In the genomic region with DNA sequence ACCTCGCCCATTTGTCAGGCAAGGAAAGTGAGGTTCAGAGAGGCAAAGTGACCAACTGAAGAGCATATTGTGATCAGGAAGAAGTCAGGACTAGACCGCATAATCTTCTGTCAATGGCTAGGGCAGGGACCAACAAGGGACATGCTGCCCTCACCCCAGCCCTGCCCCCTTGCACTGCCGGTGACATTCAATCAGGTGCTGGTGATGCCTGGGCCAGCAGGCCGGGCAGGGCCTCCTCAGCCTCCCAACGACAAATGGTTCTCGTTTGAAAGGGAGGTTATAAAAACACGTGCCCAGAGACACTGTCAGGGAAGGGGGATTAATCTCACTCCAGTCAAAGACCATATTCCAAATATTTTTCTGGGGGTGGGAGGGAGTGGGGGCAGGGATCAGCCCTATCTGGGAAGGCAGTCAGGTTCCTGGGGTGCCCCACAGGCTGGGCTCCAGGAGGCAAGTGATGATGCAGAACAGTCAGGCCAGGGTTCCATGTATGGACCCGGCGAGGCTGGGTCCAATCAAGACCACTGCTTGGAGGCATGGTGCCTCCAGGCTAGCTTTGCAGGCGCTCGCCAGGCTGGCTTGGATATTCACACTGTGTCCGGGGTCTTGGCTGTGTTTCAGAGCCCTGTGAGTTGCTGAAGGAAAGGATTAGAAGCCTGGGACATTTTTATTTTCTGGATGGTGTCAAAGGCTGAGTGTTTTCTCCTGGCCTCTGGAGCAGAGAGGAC, we compare ENCODE assay signal across 19 mouse cellular contexts.
DNase-seq lines count a peak whose midpoint lies in the region; ATAC-seq and TF ChIP-seq lines count a peak whose summit lies in the region.
"Had no signal": no experiment of that assay in that cellular context is flagged by ENCODE, and none has a peak within 500 bp of the region (broad histone marks: within the 10 kb centered on the region; RNA-seq: fewer than 3 reads in every experiment).

No protein-coding gene starts in this region.

- peak; percentile 78 to 87 for DNase-seq in cerebellum, postnatal 10 days
- no peak for DNase-seq in cerebellum, adult 11 months
- peak; percentile 63 for DNase-seq in hindbrain, postnatal 0 days (ENCODE audit: low spot score)
- no peak for DNase-seq in hindbrain, embryonic 14.5 days (ENCODE audit: low spot score)
- peak; percentile 54 for DNase-seq in midbrain, postnatal 0 days (ENCODE audit: low spot score)
- no peak for DNase-seq in spleen, postnatal 14 days (ENCODE audit: low spot score in 2 of 2)
- DNase-seq in lung, postnatal 36 days, result no peak
- DNase-seq: adrenal gland, postnatal 36 days; heart, postnatal 36 days; kidney, adult 2 months; layer of hippocampus, postnatal 36 days; right cerebral cortex, postnatal 14 days; thymus, postnatal 36 days had no signal

- peaks cover 4% of the 10 kb centered on the region; the same call in 1 of the 2 replicates for H3K27me3 ChIP-seq in hindbrain, postnatal 0 days (ENCODE audit: insufficient read depth, low read length)
- H3K27me3 ChIP-seq in hindbrain, embryonic 14.5 days (ENCODE audit: control insufficient read depth, insufficient read depth, low read length), result peaks cover 8% of the 10 kb centered on the region; the same call in 1 of the 2 replicates
- no peaks in the 10 kb centered on the region for H3K27me3 ChIP-seq in midbrain, postnatal 0 days (ENCODE audit: insufficient read depth, low read length)
- H3K27me3 ChIP-seq in midbrain, embryonic 15.5 days (replicated peaks), result peaks cover 17% of the 10 kb centered on the region; the same call in 1 of the 2 replicates

- H3K4me2 ChIP-seq in hindbrain, postnatal 0 days (ENCODE audit: low read depth, low read length), result no peak overlapping the region
- no peak overlapping the region for H3K4me2 ChIP-seq in hindbrain, embryonic 14.5 days (replicated peaks)
- no peak overlapping the region for H3K4me2 ChIP-seq in midbrain, postnatal 0 days (ENCODE audit: low read depth, low read length, poor library complexity, severe bottlenecking)
- no peak overlapping the region for H3K4me2 ChIP-seq in midbrain, embryonic 15.5 days
- H3K4me2 ChIP-seq: forebrain, embryonic 12.5 days; heart, embryonic 13.5 days; neural tube, embryonic 12.5 days had no signal

- H3K36me3 ChIP-seq in hindbrain, postnatal 0 days (ENCODE audit: insufficient read depth, low read length), result no peaks in the 10 kb centered on the region
- no peaks in the 10 kb centered on the region for H3K36me3 ChIP-seq in hindbrain, embryonic 14.5 days (replicated peaks; ENCODE audit: control insufficient read depth, insufficient read depth)
- H3K36me3 ChIP-seq in midbrain, postnatal 0 days (ENCODE audit: insufficient read depth, low read length), result no peaks in the 10 kb centered on the region
- no peaks in the 10 kb centered on the region for H3K36me3 ChIP-seq in midbrain, embryonic 15.5 days (replicated peaks)
- H3K36me3 ChIP-seq: forebrain, embryonic 12.5 days; G1E; heart, embryonic 13.5 days; neural tube, embryonic 12.5 days had no signal

- TF ChIP-seq CTCF in hindbrain, postnatal 0 days (IDR thresholded peaks at IDR 0.05; ENCODE audit: low read depth), result no peak
- no peak for TF ChIP-seq CTCF in midbrain, postnatal 0 days (IDR thresholded peaks at IDR 0.05)

- peaks cover 17% of the 10 kb centered on the region; the same call in 1 of the 2 replicates for H3K4me1 ChIP-seq in hindbrain, postnatal 0 days (ENCODE audit: insufficient read depth, low read length)
- peaks cover 38% of the 10 kb centered on the region for H3K4me1 ChIP-seq in hindbrain, embryonic 14.5 days (replicated peaks; ENCODE audit: control insufficient read depth, insufficient read depth, low read length)
- 0 out of 2 replicates have a peak, but pooled peaks cover 2% of the 10 kb centered on the region for H3K4me1 ChIP-seq in midbrain, postnatal 0 days (ENCODE audit: insufficient read depth, low read length)
- H3K4me1 ChIP-seq in midbrain, embryonic 15.5 days, result peaks cover 41% of the 10 kb centered on the region

- no peak for ATAC-seq in hindbrain, postnatal 0 days
- no peak for ATAC-seq in hindbrain, embryonic 14.5 days (ENCODE audit: low FRiP score)
- ATAC-seq in midbrain, postnatal 0 days (ENCODE audit: low FRiP score), result no peak
- ATAC-seq in midbrain, embryonic 15.5 days (replicated peaks), result no peak
- ATAC-seq: CD4-positive, CD25-positive, alpha-beta regulatory T cell, adult 4 months had no signal

- no peak overlapping the region for H3K9ac ChIP-seq in hindbrain, postnatal 0 days (replicated peaks; ENCODE audit: low read length)
- H3K9ac ChIP-seq in hindbrain, embryonic 14.5 days, result no peak overlapping the region
- H3K9ac ChIP-seq in midbrain, postnatal 0 days (replicated peaks; ENCODE audit: low read length, poor library complexity, severe bottlenecking), result no peak overlapping the region
- no peak overlapping the region for H3K9ac ChIP-seq in midbrain, embryonic 15.5 days
- H3K9ac ChIP-seq: forebrain, embryonic 12.5 days; heart, embryonic 13.5 days; neural tube, embryonic 12.5 days had no signal

- no peak overlapping the region for H3K27ac ChIP-seq in hindbrain, postnatal 0 days
- no peak overlapping the region for H3K27ac ChIP-seq in hindbrain, embryonic 14.5 days
- no peak overlapping the region for H3K27ac ChIP-seq in midbrain, postnatal 0 days (ENCODE audit: low read depth, low read length)
- H3K27ac ChIP-seq in midbrain, embryonic 15.5 days, result no peak overlapping the region
- H3K27ac ChIP-seq: forebrain, embryonic 12.5 days; heart, embryonic 13.5 days; neural tube, embryonic 12.5 days had no signal

- no peak overlapping the region for H3K4me3 ChIP-seq in hindbrain, postnatal 0 days (ENCODE audit: low read length)
- no peak overlapping the region for H3K4me3 ChIP-seq in hindbrain, embryonic 14.5 days (replicated peaks; ENCODE audit: low read length)
- no peak overlapping the region for H3K4me3 ChIP-seq in midbrain, postnatal 0 days (ENCODE audit: low read depth, low read length)
- H3K4me3 ChIP-seq in midbrain, embryonic 15.5 days, result no peak overlapping the region
- H3K4me3 ChIP-seq: forebrain, embryonic 12.5 days; heart, embryonic 13.5 days; neural tube, embryonic 12.5 days had no signal

- WGBS in hindbrain, postnatal 0 days, result 43% methylated on average over 12 of the region's 12 CpGs
- 51% methylated on average over 12 of the region's 12 CpGs for WGBS in hindbrain, embryonic 14.5 days
- 46% methylated on average over 12 of the region's 12 CpGs for WGBS in midbrain, postnatal 0 days
- 46% methylated on average over 12 of the region's 12 CpGs for WGBS in midbrain, embryonic 15.5 days

- H3K9me3 ChIP-seq in hindbrain, postnatal 0 days (ENCODE audit: low read length), result no peaks in the 10 kb centered on the region
- H3K9me3 ChIP-seq in hindbrain, embryonic 14.5 days (ENCODE audit: control insufficient read depth, low read length), result no peaks in the 10 kb centered on the region
- H3K9me3 ChIP-seq in midbrain, postnatal 0 days (ENCODE audit: low read length), result no peaks in the 10 kb centered on the region
- no peaks in the 10 kb centered on the region for H3K9me3 ChIP-seq in midbrain, embryonic 15.5 days
- H3K9me3 ChIP-seq: forebrain, embryonic 12.5 days; G1E; heart, embryonic 13.5 days; neural tube, embryonic 12.5 days had no signal

Comparison
In these comparisons a context has a peak if more than half of its experiments do, and no peak if none do; other contexts are left out.
1. DNase-seq: peak in cerebellum, postnatal 10 days (2 of 2), hindbrain, postnatal 0 days (single experiment) and midbrain, postnatal 0 days (single experiment); none in cerebellum, adult 11 months (single experiment), hindbrain, embryonic 14.5 days (single experiment), spleen, postnatal 14 days (0 of 2) and lung, postnatal 36 days (single experiment).